Mouse (Mus musculus): ENCODE data around the gene P2ry4. TPM values are rescaled to one million over a fixed set of nuclear protein-coding genes. Genes with fewer than 3 reads are reported as not detected.

P2ry4 gene
- polyA plus RNA-seq (2016; fragmentation: Nextera tagmentation; extraction: Ambion mirVana): 0.07 and 0.10 TPM in 2 replicates

GRCm38 (mm10) chrX:100594791-100595190 is at the start of gene P2ry4:
TSS of gene P2ry4 (minus strand) at chrX:100594869.
- Histone ChIP-seq H3K4me3 (no peak within 1 kb of the TSS), H3K27ac (no peak within 1 kb of the TSS), H3K4me2 (no peak within 1 kb of the TSS), H3K4me1 (no peaks in the 10 kb centered on the region), H3K27me3 (replicated peaks) (peaks cover 13% of the 10 kb centered on the region; the same call in 1 of the 2 replicates), H3K9ac (no peak within 1 kb of the TSS), H3K36me3 (no peaks in the 10 kb centered on the region), H3K9me3 (replicated peaks) (no peaks in the 10 kb centered on the region)
- 44% methylated on average over 4 of the region's 4 CpGs for WGBS (ENCODE audit: insufficient replicate concordance)
- ATAC-seq: no peak

- no peak overlapping the region for H3K27ac ChIP-seq
- no peaks in the 10 kb centered on the region for H3K9me3 ChIP-seq (replicated peaks)
- no peak overlapping the region for H3K9ac ChIP-seq
- H3K36me3 ChIP-seq: peaks cover 89% of the 10 kb centered on the region
- no peak overlapping the region for H3K4me2 ChIP-seq
- WGBS (ENCODE audit: insufficient replicate concordance): 59% methylated on average over 8 of the region's 8 CpGs
- no peaks in the 10 kb centered on the region for H3K27me3 ChIP-seq (replicated peaks)
- H3K4me1 ChIP-seq: no peaks in the 10 kb centered on the region
- ATAC-seq: no peak; the same call in 1 of the 2 replicates
- no peak overlapping the region for H3K4me3 ChIP-seq
Measured at GRCm38 (mm10) chrX:100638477-100638876, 43.8 kb upstream of the P2ry4 start.

GRCm38 (mm10) chrX:100629076-100629475 is 34.4 kb upstream of the P2ry4 start:
- Histone ChIP-seq H3K27me3 (replicated peaks) (peaks cover 6% of the 10 kb centered on the region; the same call in 1 of the 2 replicates), H3K4me1 (peaks cover 28% of the 10 kb centered on the region), H3K27ac (no peak overlapping the region), H3K9me3 (replicated peaks) (no peaks in the 10 kb centered on the region), H3K4me3 (no peak overlapping the region), H3K36me3 (peaks cover 36% of the 10 kb centered on the region), H3K4me2 (peak overlapping the region; percentile 8; the same call in 1 of the 2 replicates), H3K9ac (no peak overlapping the region)
- ATAC-seq: no peak
- WGBS (ENCODE audit: insufficient replicate concordance): 64% methylated on average over 2 of the region's 2 CpGs

- no peaks in the 10 kb centered on the region for H3K9me3 ChIP-seq (replicated peaks)
- H3K4me1 ChIP-seq: peaks cover 34% of the 10 kb centered on the region
- whole genome bisulfite sequencing (ENCODE audit: insufficient replicate concordance): 8% methylated on average over 62 of the region's 62 CpGs
- H3K27ac ChIP-seq: peak within 1 kb of the TSS; percentile 85
- peak within 1 kb of the TSS; percentile 90 for H3K9ac ChIP-seq
- H3K27me3 ChIP-seq (replicated peaks): peaks cover 6% of the 10 kb centered on the region; the same call in 1 of the 2 replicates
- H3K4me2 ChIP-seq: peak within 1 kb of the TSS; percentile 71
- peak; percentile 98 for ATAC-seq
- H3K36me3 ChIP-seq: peaks cover 39% of the 10 kb centered on the region
- peak within 1 kb of the TSS; percentile 78 for H3K4me3 ChIP-seq
Measured at GRCm38 (mm10) chrX:100625802-100626793, 31.4 kb upstream of the P2ry4 start, which contains the start of gene Pdzd11. TSS of gene Pdzd11 (minus strand) at chrX:100626568.

GRCm38 (mm10) chrX:100625546-100625801 is 30.8 kb upstream of the P2ry4 start, which contains the start of gene Kif4:
TSS of gene Kif4 (plus strand) at chrX:100625737.
- peaks cover 6% of the 10 kb centered on the region; the same call in 1 of the 2 replicates for H3K27me3 ChIP-seq (replicated peaks)
- 18% methylated on average over 3 of the region's 3 CpGs for WGBS (ENCODE audit: insufficient replicate concordance)
- ATAC-seq: no peak

GRCm38 (mm10) chrX:100625146-100625545 is 30.5 kb upstream of the P2ry4 start:
- H3K9ac ChIP-seq: peak overlapping the region; percentile 68
- no peak for ATAC-seq
- peaks cover 6% of the 10 kb centered on the region; the same call in 1 of the 2 replicates for H3K27me3 ChIP-seq (replicated peaks)
- 22% methylated on average over 7 of the region's 7 CpGs for WGBS (ENCODE audit: insufficient replicate concordance)
- H3K9me3 ChIP-seq (replicated peaks): no peaks in the 10 kb centered on the region
- H3K4me1 ChIP-seq: peaks cover 34% of the 10 kb centered on the region
- H3K36me3 ChIP-seq: peaks cover 37% of the 10 kb centered on the region
- H3K4me2 ChIP-seq: peak overlapping the region; percentile 71
- peak overlapping the region; percentile 67 for H3K27ac ChIP-seq
- H3K4me3 ChIP-seq: peak overlapping the region; percentile 78

More at GRCm38 (mm10) chrX:100625546-100625801, 30.8 kb upstream of the P2ry4 start, which contains the start of gene Kif4:
- H3K4me3 ChIP-seq: peak within 1 kb of the TSS; percentile 78
- peak within 1 kb of the TSS; percentile 85 for H3K27ac ChIP-seq
- no peaks in the 10 kb centered on the region for H3K9me3 ChIP-seq (replicated peaks)
- peaks cover 34% of the 10 kb centered on the region for H3K4me1 ChIP-seq
- H3K9ac ChIP-seq: peak within 1 kb of the TSS; percentile 90
- H3K36me3 ChIP-seq: peaks cover 39% of the 10 kb centered on the region
- peak within 1 kb of the TSS; percentile 71 for H3K4me2 ChIP-seq

GRCm38 (mm10) chrX:100624242-100624641 is 29.6 kb upstream of the P2ry4 start:
- Histone ChIP-seq H3K27ac (peak overlapping the region; percentile 67), H3K36me3 (peaks cover 32% of the 10 kb centered on the region), H3K4me1 (peaks cover 34% of the 10 kb centered on the region), H3K27me3 (replicated peaks) (peaks cover 6% of the 10 kb centered on the region; the same call in 1 of the 2 replicates), H3K4me3 (peak overlapping the region; percentile 78), H3K4me2 (peak overlapping the region; percentile 71), H3K9me3 (replicated peaks) (no peaks in the 10 kb centered on the region), H3K9ac (peak overlapping the region; percentile 68; the same call in 1 of the 2 replicates)
- WGBS (ENCODE audit: insufficient replicate concordance): 46% methylated on average over 4 of the region's 4 CpGs
- ATAC-seq: peak; percentile 46

GRCm38 (mm10) chrX:100621366-100621765 is 26.7 kb upstream of the P2ry4 start:
- no peak overlapping the region for H3K27ac ChIP-seq
- no peak overlapping the region for H3K9ac ChIP-seq
- peaks cover 21% of the 10 kb centered on the region for H3K27me3 ChIP-seq (replicated peaks)
- WGBS (ENCODE audit: insufficient replicate concordance): 91% methylated on average over 2 of the region's 2 CpGs
- H3K9me3 ChIP-seq (replicated peaks): no peaks in the 10 kb centered on the region
- no peak for ATAC-seq
- no peak overlapping the region for H3K4me2 ChIP-seq
- no peak overlapping the region for H3K4me3 ChIP-seq
- H3K4me1 ChIP-seq: peaks cover 16% of the 10 kb centered on the region
- peaks cover 23% of the 10 kb centered on the region for H3K36me3 ChIP-seq

- H3K4me2 ChIP-seq: no peak overlapping the region
- H3K9me3 ChIP-seq (replicated peaks): no peaks in the 10 kb centered on the region
- H3K9ac ChIP-seq: no peak overlapping the region
- no peak overlapping the region for H3K27ac ChIP-seq
- H3K36me3 ChIP-seq: peaks cover 17% of the 10 kb centered on the region
- no peak for ATAC-seq
- H3K4me3 ChIP-seq: no peak overlapping the region
- WGBS (ENCODE audit: insufficient replicate concordance): 57% methylated on average over 3 of the region's 3 CpGs
- peaks cover 23% of the 10 kb centered on the region for H3K27me3 ChIP-seq (replicated peaks)
- H3K4me1 ChIP-seq: 0 out of 2 replicates have a peak, but pooled peaks cover under 1% of the 10 kb centered on the region
Measured at GRCm38 (mm10) chrX:100618488-100618887, 23.8 kb upstream of the P2ry4 start.

- H3K9me3 ChIP-seq (replicated peaks): no peaks in the 10 kb centered on the region
- no peak within 1 kb of the TSS for H3K4me3 ChIP-seq
- no peaks in the 10 kb centered on the region for H3K36me3 ChIP-seq
- H3K4me2 ChIP-seq: no peak within 1 kb of the TSS
- no peak within 1 kb of the TSS for H3K9ac ChIP-seq
- ATAC-seq: no peak
- peaks cover 17% of the 10 kb centered on the region; the same call in 1 of the 2 replicates for H3K27me3 ChIP-seq (replicated peaks)
- H3K4me1 ChIP-seq: no peaks in the 10 kb centered on the region
- 60% methylated on average over 1 of the region's 1 CpGs for WGBS (ENCODE audit: insufficient replicate concordance)
- no peak within 1 kb of the TSS for H3K27ac ChIP-seq
Measured at GRCm38 (mm10) chrX:100605314-100605713, 10.6 kb upstream of the P2ry4 start, which contains the start of gene Arr3. TSS of gene Arr3 (plus strand) at chrX:100605497.

- no peak overlapping the region for H3K4me3 ChIP-seq
- WGBS (ENCODE audit: insufficient replicate concordance): 52% methylated on average over 4 of the region's 4 CpGs
- no peaks in the 10 kb centered on the region for H3K9me3 ChIP-seq (replicated peaks)
- ATAC-seq: no peak
- no peak overlapping the region for H3K27ac ChIP-seq
- H3K27me3 ChIP-seq (replicated peaks): peaks cover 28% of the 10 kb centered on the region; the same call in 1 of the 2 replicates
- H3K4me2 ChIP-seq: no peak overlapping the region
- no peaks in the 10 kb centered on the region for H3K36me3 ChIP-seq
- no peaks in the 10 kb centered on the region for H3K4me1 ChIP-seq
- no peak overlapping the region for H3K9ac ChIP-seq
Measured at GRCm38 (mm10) chrX:100599755-100600154, 5.1 kb upstream of the P2ry4 start.

- WGBS (ENCODE audit: insufficient replicate concordance): 23% methylated on average over 5 of the region's 5 CpGs
- no peak overlapping the region for H3K27ac ChIP-seq
- ATAC-seq: no peak
- no peak overlapping the region for H3K4me2 ChIP-seq
- H3K4me1 ChIP-seq: no peaks in the 10 kb centered on the region
- H3K9ac ChIP-seq: no peak overlapping the region
- no peaks in the 10 kb centered on the region for H3K9me3 ChIP-seq (replicated peaks)
- H3K4me3 ChIP-seq: no peak overlapping the region
- H3K36me3 ChIP-seq: no peaks in the 10 kb centered on the region
- H3K27me3 ChIP-seq (replicated peaks): peaks cover 28% of the 10 kb centered on the region; the same call in 1 of the 2 replicates
Measured at GRCm38 (mm10) chrX:100597439-100597838, 2.8 kb upstream of the P2ry4 start.

Measured in liver, embryonic 12.5 days (tissue).